Mouse (Mus musculus) stomach, embryonic 15.5 days (tissue): ENCODE data around the gene Ucn3. TPM values are rescaled to one million over a fixed set of nuclear protein-coding genes. Genes with fewer than 3 reads are reported as not detected.

Experiments
- ATAC-seq: fragments of 200-750 bp; cut with Nextera tagmentation; 2 replicates; pipeline ENCODE4 v1.8.0; 2017; ENCODE audit warnings: low read depth, moderate number of reproducible peaks, moderate TSS enrichment; ENCODE audit not compliant: insufficient read depth, low FRiP score
- H3K27ac ChIP-seq: fragments of 300-500 bp; sonication (generic); 2 replicates; pipeline ENCODE4 v1.5.1; 2015; ENCODE audit warnings: mild to moderate bottlenecking, inconsistent platforms
- H3K27me3 ChIP-seq: fragments of 300-500 bp; sonication (generic); replicated peaks from 2 replicates; pipeline ENCODE4 v1.6.1; 2015; ENCODE audit warnings: inconsistent platforms
- H3K36me3 ChIP-seq: fragments of 300-500 bp; sonication (generic); 2 replicates; pipeline ENCODE4 v1.6.1; 2015; ENCODE audit warnings: inconsistent platforms
- H3K4me1 ChIP-seq: fragments of 300-500 bp; sonication (generic); 2 replicates; pipeline ENCODE4 v1.6.1; 2015; ENCODE audit warnings: inconsistent platforms
- H3K4me2 ChIP-seq: fragments of 300-500 bp; sonication (generic); 2 replicates; pipeline ENCODE4 v1.6.1; 2015; ENCODE audit warnings: mild to moderate bottlenecking, inconsistent platforms
- H3K4me3 ChIP-seq: fragments of 300-500 bp; sonication (generic); replicated peaks from 2 replicates; pipeline ENCODE4 v1.5.1; 2015; ENCODE audit warnings: inconsistent platforms
- H3K9ac ChIP-seq: fragments of 300-500 bp; sonication (generic); 2 replicates; pipeline ENCODE4 v1.6.1; 2015; ENCODE audit warnings: inconsistent platforms
- H3K9me3 ChIP-seq: fragments of 300-500 bp; sonication (generic); 2 replicates; pipeline ENCODE4 v1.6.1; 2016; ENCODE audit warnings: inconsistent platforms
- WGBS: fragments of 180-500 bp; shearing (Covaris S2); methylation state at CpG from one replicate; pipeline ENCODE4 v1.1.7; 2015; 5-methylcytosine and 5-hydroxymethylcytosine counted together
- polyA plus RNA-seq: library from polyadenylated mRNA; unstranded; fragments of >200 nt; fragmentation: Nextera tagmentation; extraction: Ambion mirVana; gene quantifications from 2 replicates; pipeline ENCODE4 v1.2.1, GENCODE M21; 2015

Gene Ucn3
- not detected in 2 replicates for polyA plus RNA-seq

DNA sequence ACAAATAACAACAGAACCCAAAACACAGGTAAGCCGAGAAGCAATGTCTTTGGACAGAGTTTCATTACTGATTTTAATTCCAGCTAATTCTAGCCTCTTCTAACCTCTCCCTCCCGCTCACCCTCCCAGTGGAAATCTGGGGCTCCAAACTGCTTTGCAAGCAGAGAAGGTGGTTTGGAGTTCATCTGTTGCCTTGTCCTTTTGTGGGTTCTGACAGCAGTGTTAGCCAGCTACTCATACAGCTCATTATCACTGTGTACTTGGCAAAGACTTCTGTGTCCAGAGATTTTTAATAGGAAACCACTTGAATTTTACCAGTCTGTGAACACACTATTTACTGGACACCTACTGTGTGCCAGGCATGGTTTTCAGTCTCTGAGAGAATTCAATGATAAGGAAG lies at the start of gene Ucn3:
Gene Ucn3, minus strand, starts transcription at position 101 of the 400 bp plus-strand sequence.
- ATAC-seq = no peak
- H3K27me3 ChIP-seq = no peaks in the 10 kb centered on the region
- no peaks in the 10 kb centered on the region for H3K9me3 ChIP-seq
- H3K36me3 ChIP-seq = no peaks in the 10 kb centered on the region
- H3K9ac ChIP-seq = no peak within 1 kb of the TSS
- H3K27ac ChIP-seq = no peak within 1 kb of the TSS
- H3K4me2 ChIP-seq = no peak within 1 kb of the TSS
- no peaks in the 10 kb centered on the region for H3K4me1 ChIP-seq
- H3K4me3 ChIP-seq = no peak within 1 kb of the TSS
- 73% methylated on average over 2 of the region's 2 CpGs for WGBS

DNA sequence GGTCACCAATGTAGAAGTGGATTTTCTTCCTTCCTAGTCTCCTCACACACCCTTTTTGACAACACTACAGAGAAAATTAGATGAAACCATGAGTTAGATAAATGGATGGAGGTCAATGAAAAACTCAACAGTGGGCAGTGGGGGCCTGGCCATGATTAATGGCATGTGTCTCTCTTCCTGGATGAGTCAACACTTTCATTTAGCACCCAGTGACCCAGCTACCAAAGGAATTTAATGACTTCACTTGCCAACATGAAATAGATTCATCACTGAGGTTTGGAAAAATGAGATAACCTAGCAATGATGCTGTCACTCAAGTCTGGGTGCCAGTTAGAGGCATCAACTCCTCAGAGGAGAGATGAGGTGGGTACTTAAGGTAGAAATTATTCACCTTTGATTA lies 46.9 kb upstream of the Ucn3 start:
- Histone ChIP-seq H3K36me3 (no peaks in the 10 kb centered on the region), H3K4me2 (no peak overlapping the region), H3K4me3 (no peak overlapping the region), H3K4me1 (no peaks in the 10 kb centered on the region), H3K9me3 (no peaks in the 10 kb centered on the region), H3K27ac (no peak overlapping the region), H3K9ac (no peak overlapping the region), H3K27me3 (no peaks in the 10 kb centered on the region)
- ATAC-seq = no peak

DNA sequence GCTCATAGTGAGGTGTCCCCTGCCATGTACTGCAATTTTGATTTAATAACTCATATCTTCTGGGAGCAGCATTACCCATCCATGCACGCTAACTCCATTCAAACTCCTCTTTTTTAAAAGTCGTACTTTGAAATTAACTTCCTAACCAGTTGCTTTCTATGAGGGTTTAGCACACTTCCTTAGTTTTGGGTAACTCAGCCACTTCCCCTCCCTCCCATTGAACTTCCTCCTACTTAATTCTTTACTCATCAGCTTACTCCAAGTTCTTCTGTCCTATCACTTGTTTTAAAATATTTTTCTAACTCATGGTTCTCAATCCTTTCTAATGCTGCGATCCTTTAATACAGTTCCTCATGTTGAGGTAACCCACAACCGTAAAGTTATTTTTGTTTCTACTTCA lies 23.7 kb upstream of the Ucn3 start:
- WGBS = 82% methylated on average over 4 of the region's 4 CpGs
- ATAC-seq = no peak

DNA sequence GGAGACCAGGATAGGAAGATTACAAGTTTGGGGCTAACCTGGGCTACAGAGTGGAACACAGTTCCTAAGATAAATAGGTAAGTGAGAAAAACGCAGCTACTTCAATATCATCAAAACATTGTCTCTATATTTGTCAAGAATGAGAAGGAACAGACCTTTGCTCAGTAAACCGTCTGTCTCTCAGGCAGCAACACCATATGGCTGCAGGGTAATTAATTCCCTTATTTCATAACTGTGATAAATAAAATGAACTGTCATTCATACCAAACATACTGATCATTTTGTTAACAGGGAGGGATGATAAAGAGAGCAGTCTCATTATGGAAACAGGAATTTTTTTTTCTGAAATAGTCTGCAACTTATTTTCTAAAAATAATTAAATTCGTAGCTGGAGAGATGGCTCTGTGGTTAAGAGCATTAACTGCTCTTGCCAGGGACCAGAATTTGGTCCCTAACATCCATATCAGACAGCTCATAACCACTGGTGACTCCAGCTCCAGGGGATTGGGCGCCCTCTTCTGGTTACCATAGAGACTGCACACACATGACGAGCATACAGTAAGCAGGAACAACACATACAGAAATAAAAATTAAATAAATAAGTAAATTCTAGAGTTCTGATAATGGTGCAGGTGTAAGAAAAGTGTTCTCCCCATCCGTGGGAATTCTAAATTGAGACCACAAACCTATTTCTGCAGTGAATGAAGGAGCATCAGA lies 6.2 kb upstream of the Ucn3 start:
- Histone ChIP-seq H3K27me3 (no peaks in the 10 kb centered on the region), H3K9ac (no peak overlapping the region), H3K4me1 (no peaks in the 10 kb centered on the region), H3K4me2 (no peak overlapping the region), H3K9me3 (no peaks in the 10 kb centered on the region), H3K4me3 (no peak overlapping the region), H3K27ac (no peak overlapping the region), H3K36me3 (no peaks in the 10 kb centered on the region)
- no peak for ATAC-seq
- 68% methylated on average over 6 of the region's 6 CpGs for WGBS

More for the DNA sequence above, 23.7 kb upstream of the Ucn3 start:
- Histone ChIP-seq H3K27ac (no peak overlapping the region), H3K4me3 (no peak overlapping the region), H3K27me3 (no peaks in the 10 kb centered on the region), H3K4me2 (no peak overlapping the region), H3K36me3 (no peaks in the 10 kb centered on the region), H3K9me3 (no peaks in the 10 kb centered on the region), H3K4me1 (no peaks in the 10 kb centered on the region), H3K9ac (no peak overlapping the region)

DNA sequence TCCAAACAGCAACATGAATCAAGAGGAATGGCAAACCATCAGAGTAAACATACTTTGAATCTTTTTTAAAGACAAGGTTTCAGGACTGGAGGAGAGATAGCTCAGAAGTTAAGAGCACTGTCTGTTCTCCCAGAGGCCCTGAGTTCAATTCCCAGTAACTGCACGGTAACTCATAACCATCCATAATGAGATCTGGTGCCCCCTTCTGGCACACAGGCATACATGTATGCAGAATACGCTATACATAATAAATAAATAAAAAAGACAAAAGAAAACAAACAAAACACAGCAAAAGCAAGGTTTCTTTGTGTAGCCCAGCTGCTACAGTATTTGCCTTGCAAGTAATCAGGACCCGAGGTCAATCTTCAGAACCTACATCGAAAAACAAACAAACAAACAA lies 4.3 kb upstream of the Ucn3 start:
- Histone ChIP-seq H3K27ac (no peak overlapping the region), H3K9ac (no peak overlapping the region), H3K9me3 (no peaks in the 10 kb centered on the region), H3K27me3 (no peaks in the 10 kb centered on the region), H3K4me2 (no peak overlapping the region), H3K36me3 (no peaks in the 10 kb centered on the region), H3K4me3 (no peak overlapping the region), H3K4me1 (no peaks in the 10 kb centered on the region)
- 87% methylated on average over 4 of the region's 4 CpGs for WGBS
- no peak for ATAC-seq

DNA sequence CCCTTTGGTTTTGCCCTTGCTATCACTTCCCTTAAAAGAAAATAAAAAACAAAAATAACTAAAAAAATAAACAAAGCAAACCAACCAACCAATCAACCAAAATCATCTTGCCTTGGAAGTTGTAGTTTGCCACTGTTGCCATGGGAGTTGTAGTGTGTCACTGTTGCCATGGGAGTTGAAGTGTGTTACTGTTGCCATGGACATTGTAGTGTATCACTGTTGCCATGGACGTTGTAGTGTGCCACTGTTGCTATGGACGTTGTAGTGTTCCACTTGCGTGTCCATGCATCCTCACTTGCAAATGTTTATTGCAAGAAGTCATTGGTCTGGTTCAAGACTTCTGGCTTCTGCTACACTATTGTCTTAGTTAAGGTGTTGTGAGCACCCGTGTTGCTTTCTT lies 2.1 kb upstream of the Ucn3 start:
- Histone ChIP-seq H3K27me3 (no peaks in the 10 kb centered on the region), H3K27ac (no peak overlapping the region), H3K4me2 (no peak overlapping the region), H3K4me3 (no peak overlapping the region), H3K4me1 (no peaks in the 10 kb centered on the region), H3K9me3 (no peaks in the 10 kb centered on the region), H3K9ac (no peak overlapping the region), H3K36me3 (no peaks in the 10 kb centered on the region)
- WGBS = 89% methylated on average over 4 of the region's 4 CpGs
- ATAC-seq = no peak

DNA sequence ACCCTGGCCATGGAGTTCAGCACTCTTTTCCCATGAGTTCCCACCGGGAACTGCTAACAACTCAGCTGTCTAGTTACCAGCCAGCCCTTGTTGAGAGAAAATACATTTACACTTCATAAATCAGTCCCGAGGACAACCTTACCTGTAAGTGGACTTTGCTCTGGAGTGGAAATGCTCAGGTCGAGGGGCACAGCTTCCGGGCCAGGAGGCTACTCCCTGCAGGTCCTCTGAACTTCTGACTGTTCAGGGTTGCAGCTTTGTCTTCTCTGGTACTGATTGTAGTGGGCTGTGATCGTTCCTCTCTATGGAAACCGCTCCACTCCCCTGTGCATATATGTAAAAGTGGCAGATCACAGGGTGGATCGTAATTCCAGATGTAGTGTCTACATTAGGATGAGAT lies 450 bp downstream of the Ucn3 start:
- Histone ChIP-seq H3K9me3 (no peaks in the 10 kb centered on the region), H3K9ac (no peak overlapping the region), H3K4me1 (no peaks in the 10 kb centered on the region), H3K4me3 (no peak overlapping the region), H3K4me2 (no peak overlapping the region), H3K36me3 (no peaks in the 10 kb centered on the region), H3K27ac (no peak overlapping the region), H3K27me3 (no peaks in the 10 kb centered on the region)
- no peak for ATAC-seq
- 55% methylated on average over 7 of the region's 7 CpGs for WGBS

DNA sequence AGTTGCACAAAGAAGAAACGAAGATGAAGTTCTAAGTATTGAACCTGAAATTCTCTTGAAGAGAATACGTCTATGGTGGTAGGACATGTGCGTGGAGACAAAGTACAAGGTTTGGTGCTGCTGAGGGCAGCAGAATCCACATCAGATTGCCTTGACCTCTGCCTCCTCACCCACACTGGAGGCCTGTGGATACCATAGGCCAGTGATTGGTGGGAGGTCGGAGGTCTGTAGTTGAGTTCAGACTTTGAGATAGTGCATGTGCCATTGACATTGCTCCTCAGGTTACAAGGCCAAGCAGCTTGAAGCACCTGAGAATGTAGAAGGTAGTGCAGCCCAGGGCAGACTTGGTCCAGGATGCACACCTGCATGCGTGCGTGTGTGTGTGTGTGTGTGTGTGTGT lies 19.1 kb downstream of the Ucn3 start:
- no peak overlapping the region for H3K9ac ChIP-seq
- H3K4me3 ChIP-seq = no peak overlapping the region
- no peaks in the 10 kb centered on the region for H3K27me3 ChIP-seq
- H3K27ac ChIP-seq = no peak overlapping the region
- no peaks in the 10 kb centered on the region for H3K36me3 ChIP-seq
- ATAC-seq = no peak
- H3K9me3 ChIP-seq = no peaks in the 10 kb centered on the region
- whole genome bisulfite sequencing = 83% methylated on average over 6 of the region's 6 CpGs
- no peak overlapping the region for H3K4me2 ChIP-seq
- no peaks in the 10 kb centered on the region for H3K4me1 ChIP-seq

DNA sequence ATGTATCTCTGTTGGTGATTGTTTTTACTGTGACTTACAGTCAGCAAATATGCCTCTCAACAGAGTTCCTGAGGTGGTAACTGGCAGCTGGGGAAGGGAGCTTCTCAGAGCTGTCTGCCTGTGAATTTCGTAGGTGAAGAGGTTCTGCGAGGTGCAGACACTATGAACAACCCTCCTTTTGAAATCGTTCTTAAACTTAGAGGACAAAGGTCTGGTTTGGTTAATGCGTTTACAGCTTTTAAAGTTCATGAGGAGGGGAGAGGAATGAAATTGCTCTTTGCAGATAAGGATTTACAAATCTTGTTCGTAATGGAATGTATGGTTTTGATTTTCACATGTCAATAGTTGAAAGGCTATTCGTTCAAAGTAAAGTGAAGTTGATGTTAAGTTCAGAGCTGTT lies 19.5 kb downstream of the Ucn3 start:
- 66% methylated on average over 6 of the region's 6 CpGs for WGBS
- Histone ChIP-seq H3K36me3 (no peaks in the 10 kb centered on the region), H3K4me1 (no peaks in the 10 kb centered on the region), H3K4me2 (no peak overlapping the region), H3K9ac (no peak overlapping the region), H3K4me3 (no peak overlapping the region), H3K9me3 (no peaks in the 10 kb centered on the region), H3K27me3 (no peaks in the 10 kb centered on the region), H3K27ac (no peak overlapping the region)
- ATAC-seq = no peak

DNA sequence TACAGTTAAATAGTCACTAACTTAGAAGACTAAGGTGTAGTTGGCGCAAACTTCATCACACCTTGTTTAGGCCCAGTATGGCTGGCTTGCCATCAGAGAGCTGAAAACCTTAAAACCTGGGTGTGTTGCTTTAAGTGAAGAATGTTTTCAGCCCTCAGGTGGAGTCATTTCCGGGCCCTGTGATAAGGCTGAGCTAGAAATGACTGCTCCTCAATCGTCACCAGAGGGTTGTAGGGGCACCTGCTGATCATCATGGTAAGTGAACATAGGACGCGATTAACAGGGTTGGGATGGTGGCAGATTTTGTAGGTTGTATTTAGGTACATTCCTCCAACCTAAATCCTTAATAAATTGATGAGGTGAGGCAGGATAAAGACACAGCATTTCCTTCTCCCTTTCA lies 20.7 kb downstream of the Ucn3 start:
- Histone ChIP-seq H3K36me3 (no peaks in the 10 kb centered on the region), H3K4me2 (no peak overlapping the region), H3K27me3 (no peaks in the 10 kb centered on the region), H3K27ac (no peak overlapping the region), H3K9me3 (no peaks in the 10 kb centered on the region), H3K9ac (no peak overlapping the region), H3K4me1 (no peaks in the 10 kb centered on the region), H3K4me3 (no peak overlapping the region)
- ATAC-seq = no peak
- WGBS = 79% methylated on average over 5 of the region's 5 CpGs

DNA sequence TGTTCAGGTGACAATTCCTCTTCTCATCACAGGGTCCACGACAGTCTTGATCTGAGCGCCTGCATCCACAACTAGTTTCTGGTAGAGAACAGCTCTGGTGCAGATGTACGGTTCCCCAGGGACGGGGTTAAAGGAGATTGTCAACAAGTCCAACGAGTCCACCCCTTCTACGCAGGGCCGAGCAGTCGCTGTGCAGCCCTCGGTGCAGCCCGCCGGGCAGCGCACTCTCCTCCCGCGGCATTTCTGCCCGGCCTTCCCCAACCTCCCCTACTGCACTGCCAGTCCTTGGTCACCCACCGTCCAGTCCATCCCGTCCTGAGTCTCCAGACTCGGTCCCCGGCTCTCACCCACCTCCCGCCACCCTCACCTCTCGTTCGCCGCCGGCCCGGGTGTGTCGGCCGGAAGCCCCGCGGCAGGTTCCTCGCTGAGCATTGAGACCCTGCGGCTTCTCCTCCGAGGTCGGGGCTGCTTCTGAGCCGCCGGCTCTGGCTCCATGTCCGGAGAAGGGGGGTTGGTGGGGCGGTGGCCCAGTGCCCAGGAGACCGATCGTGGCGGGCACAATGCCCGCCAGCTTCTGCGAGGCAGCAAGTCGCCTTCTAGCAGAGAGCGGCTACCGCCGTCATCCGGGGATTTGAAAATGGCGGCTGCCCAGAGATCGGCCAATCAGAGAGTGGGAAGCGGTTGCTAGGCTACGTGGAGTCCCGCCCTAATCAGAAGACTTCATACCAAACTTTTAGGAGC lies 27.4 kb downstream of the Ucn3 start, which contains the start of the genes Net1 and Tubal3:
Gene Net1, minus strand, starts transcription at position 650 of the 741 bp plus-strand sequence.
Gene Tubal3, plus strand, starts transcription at position 704 of the 741 bp plus-strand sequence.
- WGBS = under 1% methylated on average over 52 of the region's 52 CpGs
- peak; percentile 94 for ATAC-seq
- no peaks in the 10 kb centered on the region for H3K27me3 ChIP-seq
- H3K4me1 ChIP-seq = peaks cover 4% of the 10 kb centered on the region; the same call in 1 of the 2 replicates
- no peaks in the 10 kb centered on the region for H3K9me3 ChIP-seq
- H3K9ac ChIP-seq = peak within 1 kb of the TSS; percentile 80
- 0 out of 2 replicates have a peak, but pooled peaks cover 5% of the 10 kb centered on the region for H3K36me3 ChIP-seq
- H3K27ac ChIP-seq = peak within 1 kb of the TSS; percentile 61; the same call in 1 of the 2 replicates
- peak within 1 kb of the TSS; percentile 94 for H3K4me3 ChIP-seq
- peak within 1 kb of the TSS; percentile 69 for H3K4me2 ChIP-seq

DNA sequence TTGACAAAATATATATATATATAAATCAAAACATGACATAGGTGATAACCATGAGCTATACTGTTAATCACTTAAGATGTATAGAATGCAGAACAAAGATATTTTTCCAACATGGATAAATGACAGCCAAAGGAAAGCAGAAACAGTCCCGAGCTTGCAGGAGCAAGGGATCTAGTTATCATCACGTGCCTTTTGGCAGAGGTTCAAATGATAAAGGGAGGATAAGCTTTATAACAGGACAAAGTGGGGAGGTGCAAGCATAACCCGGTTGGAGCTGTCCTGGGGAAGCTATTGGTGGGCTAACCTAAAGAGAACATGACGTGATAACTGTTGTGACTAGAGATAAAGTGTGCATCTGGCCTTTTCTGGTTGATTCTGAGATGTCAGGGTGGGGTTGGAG lies 31.6 kb downstream of the Ucn3 start:
- Histone ChIP-seq H3K27me3 (no peaks in the 10 kb centered on the region), H3K27ac (no peak overlapping the region), H3K4me1 (peaks cover 4% of the 10 kb centered on the region; the same call in 1 of the 2 replicates), H3K36me3 (peaks cover 10% of the 10 kb centered on the region; the same call in 1 of the 2 replicates), H3K4me3 (no peak overlapping the region), H3K9ac (no peak overlapping the region), H3K9me3 (no peaks in the 10 kb centered on the region), H3K4me2 (no peak overlapping the region)
- 65% methylated on average over 4 of the region's 4 CpGs for WGBS
- no peak for ATAC-seq
